Mouse (Mus musculus): ENCODE data around the gene Rnf224. TPM values are rescaled to one million over a fixed set of nuclear protein-coding genes. Genes with fewer than 3 reads are reported as not detected.
A peak's percentile ranks its signal among the peaks of the same experiment; 100 is the strongest.

Rnf224 gene
- polyA plus RNA-seq, 1 experiment from 2014 or later, result not detected

DNA sequence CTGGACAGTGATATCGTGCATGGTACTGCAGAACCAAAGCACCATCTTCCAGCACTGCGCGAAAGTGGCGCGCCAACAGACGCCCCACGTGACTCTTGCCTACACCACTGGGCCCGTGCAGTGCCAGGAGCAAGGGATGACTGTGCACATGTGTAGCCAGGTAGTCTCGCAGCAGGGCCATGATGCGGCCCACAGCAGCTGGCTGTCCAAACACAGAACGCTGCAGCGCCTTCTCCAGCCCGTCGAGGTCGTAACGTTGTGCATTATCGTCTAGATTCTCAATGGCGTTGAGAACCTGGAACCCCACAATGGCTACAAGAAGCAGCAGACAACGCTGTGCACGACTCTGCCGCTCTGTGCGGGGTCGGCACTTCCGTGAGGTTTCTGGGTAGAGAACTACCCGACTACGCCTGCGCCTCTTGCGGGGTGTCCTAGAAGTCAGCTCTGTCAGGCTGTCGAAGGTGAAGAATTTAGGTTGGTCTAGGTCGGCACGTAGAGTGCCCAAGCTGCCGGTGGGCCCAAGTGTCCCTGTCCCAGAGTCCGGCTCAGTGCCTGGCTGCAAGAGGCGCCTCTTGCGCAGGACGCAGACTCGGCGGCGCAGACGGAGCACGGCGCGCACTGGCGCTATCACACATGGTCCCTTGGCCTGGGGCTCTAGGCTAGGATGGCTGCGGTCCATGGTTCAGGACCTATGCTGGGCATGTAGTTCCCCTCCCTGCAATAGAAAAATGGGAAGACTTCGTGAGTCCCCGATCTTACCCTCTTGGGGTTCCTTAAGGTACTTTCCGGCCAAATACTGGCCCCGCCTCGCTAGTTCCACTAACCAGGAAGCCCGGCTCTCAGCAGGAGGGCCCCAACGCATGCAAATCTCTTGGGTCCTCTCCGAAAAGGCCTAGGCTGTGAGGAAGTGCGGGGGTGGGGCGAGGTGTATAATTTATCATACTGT, 41.1 kb downstream of the Rnf224 start:
- DNase-seq (ENCODE audit: low read depth, low spot score) (no peak), ATAC-seq (no peak)
- TF ChIP-seq CTCF (IDR thresholded peaks at IDR 0.05), result no peak
- in situ Hi-C loops (cut with MboI; ENCODE audit: low pct_unique_long_range_greater_than_20kb), result no loop called here
- ChIA-PET CTCF (interaction anchor here (2.0 to 2.2 kb wide), 4 partner anchors 8 to 77 kb away, joined by 6 to 25 read pairs (median 12); partner anchors contain the start of genes Anapc2 and Ssna1), POLR2A (interaction anchor here (1.1 to 1.7 kb wide), 2 partner anchors 32 kb away, joined by 3 to 4 read pairs; no protein-coding TSS in a partner anchor)
- H3K27me3 ChIP-seq, result no peaks in the 10 kb centered on the region

DNA sequence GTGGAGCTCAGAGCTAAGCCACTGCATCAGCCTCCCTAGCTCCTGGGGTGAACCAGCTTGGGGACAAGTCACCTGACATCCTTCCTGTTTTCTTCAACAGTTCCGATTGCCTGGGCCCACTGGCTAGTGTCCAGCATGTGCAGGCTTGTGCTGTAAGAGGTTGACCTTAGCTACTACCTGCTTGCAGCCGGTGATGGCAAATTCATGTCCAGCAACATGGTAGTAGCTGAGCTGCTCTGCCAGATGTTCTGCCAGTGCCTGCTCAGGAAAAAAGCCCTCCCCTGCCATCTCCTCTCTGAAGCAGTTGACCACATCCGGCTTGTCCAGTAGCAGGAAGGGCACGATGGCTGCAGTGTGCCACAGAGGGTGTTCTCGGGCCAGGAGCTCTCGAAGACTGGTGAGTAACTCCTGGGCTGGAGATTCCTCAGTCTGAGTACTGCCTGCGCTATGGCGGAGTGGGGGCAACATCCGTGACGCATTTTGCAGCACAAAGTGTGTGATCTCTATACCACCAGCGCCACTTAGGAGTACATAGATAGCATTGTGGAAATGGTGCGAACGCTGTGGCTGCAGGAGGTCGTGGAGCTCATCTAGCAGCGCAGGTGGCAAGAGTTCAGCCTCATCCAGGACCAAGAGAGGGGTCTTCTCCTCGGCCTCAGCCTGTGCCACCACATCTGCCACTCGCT, 42.0 kb downstream of the Rnf224 start:
- no peak for DNase-seq (ENCODE audit: low read depth, low spot score)
- POLR2A ChIA-PET, result interaction anchor here (1.1 to 1.7 kb wide), 2 partner anchors 31 to 33 kb away, joined by 3 to 4 read pairs; no protein-coding TSS in a partner anchor
- CTCF ChIA-PET, result interaction anchor here (1.1 to 2.2 kb wide), 5 partner anchors 9 to 75 kb away, joined by 3 to 25 read pairs (median 6); partner anchors contain the start of gene Tubb4b
- H3K27me3 ChIP-seq, result no peaks in the 10 kb centered on the region
- in situ Hi-C loops (cut with MboI; ENCODE audit: low pct_unique_long_range_greater_than_20kb), result no loop called here
- no peak for ATAC-seq
- TF ChIP-seq CTCF (IDR thresholded peaks at IDR 0.05), result no peak

DNA sequence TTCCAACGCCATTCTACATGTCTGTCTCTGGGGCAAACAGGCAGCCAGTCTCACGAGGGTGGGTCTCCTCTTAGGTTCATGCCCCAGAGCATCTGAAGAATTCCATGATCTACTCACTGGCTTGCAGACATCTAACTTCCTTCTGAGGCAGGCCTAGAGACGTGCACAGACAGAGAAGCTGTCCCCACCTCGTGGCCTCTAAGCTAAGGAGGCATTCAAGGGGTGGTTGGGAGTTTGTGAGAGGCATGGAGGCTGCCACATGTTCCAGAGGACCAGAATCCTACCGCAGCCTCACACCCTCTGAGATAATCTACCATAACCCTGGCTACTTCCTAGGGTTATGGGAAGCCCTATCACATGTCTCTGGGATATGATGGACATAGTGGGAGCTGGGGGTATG, 42.6 kb downstream of the Rnf224 start:
- DNase-seq (ENCODE audit: low read depth, low spot score) (no peak), ATAC-seq (no peak)
- in situ Hi-C loops (cut with MboI; ENCODE audit: low pct_unique_long_range_greater_than_20kb), result no loop called here
- POLR2A ChIA-PET, result interaction anchor here (1.1 to 1.7 kb wide), 2 partner anchors 30 to 34 kb away, joined by 3 to 4 read pairs; no protein-coding TSS in a partner anchor
- CTCF ChIA-PET, result interaction anchor here (1.1 to 2.2 kb wide), 6 partner anchors 10 to 76 kb away, joined by 3 to 25 read pairs (median 5); partner anchors contain the start of genes Nelfb and Tubb4b
- no peaks in the 10 kb centered on the region for H3K27me3 ChIP-seq
- TF ChIP-seq CTCF (IDR thresholded peaks at IDR 0.05), result no peak

DNA sequence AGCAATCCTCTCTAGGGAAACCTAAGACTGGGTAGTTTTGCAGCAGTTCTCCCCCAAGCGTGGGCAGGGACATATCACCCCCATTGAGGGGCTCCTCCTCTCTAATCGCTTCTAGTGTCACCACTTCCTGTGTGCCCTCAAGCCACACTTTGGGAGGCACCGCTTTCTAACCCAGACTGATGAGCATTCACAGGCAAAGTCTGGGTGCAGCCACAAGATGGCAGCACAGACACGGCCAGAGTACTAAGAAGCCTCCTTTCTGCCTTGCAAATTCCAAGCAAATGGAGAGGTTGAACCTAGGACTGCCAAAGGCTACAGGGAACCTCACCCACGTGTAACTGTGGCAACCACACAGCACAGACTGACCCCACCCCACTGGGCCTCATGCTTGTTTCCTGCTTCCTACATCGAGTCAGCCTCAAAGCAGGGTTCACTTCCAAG, 43.2 kb downstream of the Rnf224 start:
- POLR2A ChIA-PET, result no interaction called here
- H3K27me3 ChIP-seq, result no peaks in the 10 kb centered on the region
- CTCF ChIA-PET, result interaction anchor here (1.1 to 2.2 kb wide), 6 partner anchors 10 to 77 kb away, joined by 3 to 25 read pairs (median 6); partner anchors contain the start of gene Nelfb
- no peak for TF ChIP-seq CTCF (IDR thresholded peaks at IDR 0.05)
- in situ Hi-C loops (cut with MboI; ENCODE audit: low pct_unique_long_range_greater_than_20kb), result no loop called here
- ATAC-seq (peak; percentile 70), DNase-seq (ENCODE audit: low read depth, low spot score) (no peak)

DNA sequence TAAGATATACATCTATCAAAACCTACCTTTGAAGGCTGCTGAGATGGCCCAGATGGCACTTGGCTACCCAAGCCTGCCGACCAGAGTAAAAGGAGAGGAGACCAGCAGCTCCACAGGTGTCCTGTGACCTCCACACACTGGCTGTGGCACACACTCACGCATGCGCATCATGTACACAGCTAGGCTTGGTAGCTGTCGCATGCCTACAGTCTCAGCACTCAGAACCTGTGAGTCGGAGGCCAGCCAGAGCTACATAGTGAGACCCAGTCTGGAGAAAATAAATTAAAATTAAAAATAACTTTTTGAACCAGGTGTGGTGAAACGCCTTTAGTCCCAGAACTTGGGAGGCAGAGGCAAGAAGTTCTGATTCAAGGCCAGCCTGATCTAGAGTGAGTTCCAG, 48.7 kb downstream of the Rnf224 start:
- DNase-seq (ENCODE audit: low read depth, low spot score) (no peak), ATAC-seq (no peak)
- H3K27me3 ChIP-seq, result peaks cover 6% of the 10 kb centered on the region
- no peak for TF ChIP-seq CTCF (IDR thresholded peaks at IDR 0.05)
- POLR2A ChIA-PET, result no interaction called here
- CTCF ChIA-PET, result interaction anchor here (1.1 to 1.5 kb wide), 2 partner anchors 9 to 41 kb away, joined by 3 to 5 read pairs; no protein-coding TSS in a partner anchor
- in situ Hi-C loops (cut with MboI; ENCODE audit: low pct_unique_long_range_greater_than_20kb), result no loop called here

DNA sequence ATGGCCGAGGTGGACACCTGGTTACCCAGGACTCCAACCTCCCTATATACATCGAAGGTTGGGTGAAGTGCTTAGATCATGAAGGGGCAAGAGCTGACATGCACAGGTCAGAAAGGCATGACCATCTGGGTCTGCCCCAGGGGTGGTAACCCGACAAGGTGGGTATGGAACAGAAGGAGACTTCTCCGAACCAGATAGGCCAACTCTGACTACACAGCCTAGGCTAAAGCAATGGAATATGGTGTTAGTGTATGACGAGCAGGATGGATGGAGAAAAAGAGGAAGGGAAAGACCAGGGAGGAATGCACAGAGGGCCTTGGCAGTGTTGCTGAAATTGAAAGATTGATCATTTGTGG, 50.0 kb downstream of the Rnf224 start:
- in situ Hi-C loops (cut with MboI; ENCODE audit: low pct_unique_long_range_greater_than_20kb), result no loop called here
- DNase-seq (ENCODE audit: low read depth, low spot score) (no peak), ATAC-seq (no peak)
- TF ChIP-seq CTCF (IDR thresholded peaks at IDR 0.05), result no peak
- POLR2A ChIA-PET, result no interaction called here
- H3K27me3 ChIP-seq, result peaks cover 19% of the 10 kb centered on the region
- CTCF ChIA-PET, result no interaction called here

DNA sequence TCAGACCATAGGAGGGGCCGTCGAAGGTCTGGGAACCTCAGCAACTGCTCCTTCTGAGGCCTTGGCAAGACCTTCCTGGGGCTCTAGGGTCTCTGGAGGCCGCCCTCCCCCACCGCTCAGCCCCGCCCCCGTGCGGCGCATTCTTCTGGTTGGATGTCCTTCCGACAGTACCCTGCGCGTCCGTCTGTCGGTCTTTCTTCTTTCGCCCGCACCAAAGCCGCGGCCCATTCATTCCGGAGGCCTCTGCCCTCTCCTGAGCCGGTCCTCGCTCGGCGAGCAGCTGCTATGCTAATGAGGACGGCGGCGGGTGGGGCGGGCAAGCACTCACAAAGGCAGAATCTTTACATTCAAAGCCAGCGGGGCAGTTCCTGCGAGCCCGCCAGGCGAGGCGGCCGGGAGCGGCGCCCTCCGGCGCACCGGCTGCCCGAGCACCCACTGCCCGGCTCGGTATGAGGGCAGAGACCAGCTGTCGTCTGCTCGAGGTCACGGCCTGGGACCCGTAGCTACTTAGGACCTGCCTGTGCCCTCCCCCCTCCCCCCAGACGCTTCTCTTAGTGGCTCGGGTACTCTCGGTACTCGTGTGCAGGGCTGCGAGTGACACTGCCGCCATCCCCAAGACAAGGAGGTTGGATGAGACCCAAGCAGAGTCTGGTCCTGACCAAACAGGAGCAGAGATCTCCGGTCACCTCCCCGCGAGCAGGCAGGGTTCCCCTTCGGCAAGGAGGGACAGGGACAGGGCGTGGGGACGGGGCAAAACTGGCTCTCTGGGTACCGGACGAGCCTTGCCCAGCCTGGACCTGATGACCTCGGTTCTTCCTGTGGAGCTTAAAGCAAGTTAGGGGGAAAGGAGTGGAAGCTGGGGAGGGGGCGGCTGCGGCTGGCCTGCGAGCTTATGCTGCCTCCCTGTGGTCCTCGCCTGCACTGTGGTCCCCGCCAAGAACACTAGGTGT, 50.7 kb downstream of the Rnf224 start:
- H3K27me3 ChIP-seq, result peaks cover 25% of the 10 kb centered on the region
- DNase-seq (ENCODE audit: low read depth, low spot score) (no peak), ATAC-seq (no peak)
- ChIA-PET POLR2A (no interaction called here), CTCF (no interaction called here)
- in situ Hi-C loops (cut with MboI; ENCODE audit: low pct_unique_long_range_greater_than_20kb), result no loop called here
- no peak for TF ChIP-seq CTCF (IDR thresholded peaks at IDR 0.05)

DNA sequence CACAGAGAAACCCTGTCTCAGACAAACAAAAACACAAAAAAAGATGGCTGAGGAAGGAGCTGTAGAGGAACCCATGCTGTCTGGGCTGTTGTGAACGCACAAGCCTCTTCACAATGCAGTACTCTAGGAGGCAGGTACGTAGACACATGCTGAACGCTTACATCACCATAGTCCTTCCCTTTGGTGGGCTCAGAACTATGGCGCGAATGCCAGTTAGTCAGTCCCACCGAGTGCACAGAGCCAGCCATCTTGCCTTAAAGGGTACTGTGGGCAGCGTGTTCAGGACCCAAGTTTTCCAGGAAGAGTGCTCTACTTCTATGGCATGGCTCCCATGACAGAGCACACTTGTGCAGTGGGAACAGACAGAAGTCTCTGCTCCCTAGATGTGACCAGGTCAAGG, 52.1 kb downstream of the Rnf224 start:
- no peak for DNase-seq (ENCODE audit: low read depth, low spot score)
- in situ Hi-C loops (cut with MboI; ENCODE audit: low pct_unique_long_range_greater_than_20kb), result no loop called here
- TF ChIP-seq CTCF (IDR thresholded peaks at IDR 0.05), result no peak
- POLR2A ChIA-PET, result no interaction called here
- no peak for ATAC-seq
- CTCF ChIA-PET, result no interaction called here
- peaks cover 37% of the 10 kb centered on the region for H3K27me3 ChIP-seq

Other genes with a start within 250 kb of the Rnf224 start
- 120 TPM for gene Nsmf, start 182.4 kb downstream of the Rnf224 start, polyA plus RNA-seq (2021)
- not detected for gene Entpd8, start 156.5 kb downstream of the Rnf224 start, polyA plus RNA-seq (2021)
- not detected for gene Noxa1, start 141.6 kb downstream of the Rnf224 start, polyA plus RNA-seq (2021)
- 0.12 TPM for gene Nrarp, start 56.0 kb downstream of the Rnf224 start, polyA plus RNA-seq (2021)
- 7.0 TPM for gene Tor4a, start 39.9 kb downstream of the Rnf224 start, polyA plus RNA-seq (2021)
- 75.7 TPM for gene Nelfb, start 25.3 kb downstream of the Rnf224 start, polyA plus RNA-seq (2021)
- 0.06 TPM for gene Stpg3, start 22.1 kb downstream of the Rnf224 start, polyA plus RNA-seq (2021)
- 0.32 TPM for gene Fam166a, start 18.0 kb downstream of the Rnf224 start, polyA plus RNA-seq (2021)
- gene Tubb4b, start 12.1 kb downstream of the Rnf224 start, polyA plus RNA-seq (2021), result 298 TPM
- not detected for gene Slc34a3, start 2.4 kb downstream of the Rnf224 start, polyA plus RNA-seq (2021)
- 0.09 TPM for gene Rnf208, start 5.5 kb upstream of the Rnf224 start, polyA plus RNA-seq (2021)
- gene Cysrt1, start 5.7 kb upstream of the Rnf224 start, polyA plus RNA-seq (2021), result not detected
- gene AL732309.1, start 10.1 kb upstream of the Rnf224 start, polyA plus RNA-seq (2021), result 5.0 TPM
- 26.3 TPM for gene Tmem203, start 18.7 kb upstream of the Rnf224 start, polyA plus RNA-seq (2021)
- 110 TPM for gene Tprn, start 25.8 kb upstream of the Rnf224 start, polyA plus RNA-seq (2021)
- 75.4 TPM for gene Ssna1, start 35.7 kb upstream of the Rnf224 start, polyA plus RNA-seq (2021)
- gene Anapc2, start 35.7 kb upstream of the Rnf224 start, polyA plus RNA-seq (2021), result 99.7 TPM
- gene Tmem210, start 51.4 kb upstream of the Rnf224 start, polyA plus RNA-seq (2021), result not detected
- gene Lrrc26, start 53.1 kb upstream of the Rnf224 start, polyA plus RNA-seq (2021), result not detected
- gene Grin1, start 82.4 kb upstream of the Rnf224 start, polyA plus RNA-seq (2021), result 0.08 TPM
- gene Man1b1, start 95.6 kb upstream of the Rnf224 start, polyA plus RNA-seq (2021), result 75.5 TPM
- 58.3 TPM for gene Dpp7, start 119.6 kb upstream of the Rnf224 start, polyA plus RNA-seq (2021)
- gene Uap1l1, start 128.9 kb upstream of the Rnf224 start, polyA plus RNA-seq (2021), result 108 TPM
- gene Sapcd2, start 135.5 kb upstream of the Rnf224 start, polyA plus RNA-seq (2021), result 11.4 TPM
- gene Entpd2, start 159.1 kb upstream of the Rnf224 start, polyA plus RNA-seq (2021), result 0.10 TPM
- gene Npdc1, start 162.6 kb upstream of the Rnf224 start, polyA plus RNA-seq (2021), result 249 TPM
- gene Fut7, start 186.5 kb upstream of the Rnf224 start, polyA plus RNA-seq (2021), result 0.09 TPM
- gene Abca2, start 191.9 kb upstream of the Rnf224 start, polyA plus RNA-seq (2021), result 98.6 TPM
- 1.0 TPM for gene Clic3, start 220.1 kb upstream of the Rnf224 start, polyA plus RNA-seq (2021)
- gene Paxx, start 224.3 kb upstream of the Rnf224 start, polyA plus RNA-seq (2021), result 23.3 TPM
- gene Ptgds, start 233.3 kb upstream of the Rnf224 start, polyA plus RNA-seq (2021), result 33.6 TPM

All from Patski (cell line).